Mouse (Mus musculus) forebrain, embryonic 13.5 days (tissue): ENCODE data around the gene Higd1a. TPM values are rescaled to one million over a fixed set of nuclear protein-coding genes. Genes with fewer than 3 reads are reported as not detected.

Experiments
- ATAC-seq: fragments of 200-750 bp; cut with Nextera tagmentation; 2 replicates; pipeline ENCODE4 v1.8.0; 2017
- H3K27ac ChIP-seq: fragments of 300-500 bp; sonication (generic); 2 replicates; pipeline ENCODE4 v1.5.1; 2015; ENCODE audit warnings: inconsistent platforms, mild to moderate bottlenecking, moderate library complexity
- H3K27me3 ChIP-seq: fragments of 300-500 bp; sonication (generic); 2 replicates; pipeline ENCODE4 v1.6.1; 2015; ENCODE audit warnings: mild to moderate bottlenecking, inconsistent platforms
- H3K36me3 ChIP-seq: fragments of 300-500 bp; sonication (generic); 2 replicates; pipeline ENCODE4 v1.6.1; 2015; ENCODE audit warnings: mild to moderate bottlenecking, inconsistent platforms; ENCODE audit not compliant: poor library complexity, severe bottlenecking
- H3K4me1 ChIP-seq: fragments of 300-500 bp; sonication (generic); 2 replicates; pipeline ENCODE4 v1.6.1; 2015; ENCODE audit warnings: inconsistent platforms
- H3K4me2 ChIP-seq: fragments of 300-500 bp; sonication (generic); 2 replicates; pipeline ENCODE4 v1.6.1; 2015; ENCODE audit warnings: inconsistent platforms, mild to moderate bottlenecking, moderate library complexity
- H3K4me3 ChIP-seq: fragments of 300-500 bp; sonication (generic); 2 replicates; pipeline ENCODE4 v1.5.1; 2015; ENCODE audit warnings: mild to moderate bottlenecking, inconsistent platforms
- H3K9ac ChIP-seq: fragments of 300-500 bp; sonication (generic); 2 replicates; pipeline ENCODE4 v1.6.1; 2015; ENCODE audit warnings: mild to moderate bottlenecking, inconsistent platforms
- H3K9me3 ChIP-seq: fragments of 300-500 bp; sonication (generic); replicated peaks from 2 replicates; pipeline ENCODE4 v1.6.1; 2016; ENCODE audit warnings: inconsistent platforms
- WGBS: fragments of 180-500 bp; shearing (Covaris S2); methylation state at CpG from one replicate; pipeline ENCODE4 v1.1.7; 2015; 5-methylcytosine and 5-hydroxymethylcytosine counted together
- polyA plus RNA-seq: library from polyadenylated mRNA; unstranded; fragments of >200 nt; fragmentation: Nextera tagmentation; extraction: Ambion mirVana; gene quantifications from 2 replicates; pipeline ENCODE4 v1.2.1, GENCODE M21; 2015

Gene Higd1a
- polyA plus RNA-seq, 1 experiment from 2014 or later, result 159 TPM

GRCm38 (mm10) chr9:121807546-121807945, 50.6 kb downstream of the Higd1a start:
- Histone ChIP-seq H3K27me3 (no peaks in the 10 kb centered on the region), H3K36me3 (no peaks in the 10 kb centered on the region), H3K4me1 (peaks cover 38% of the 10 kb centered on the region), H3K4me2 (no peak overlapping the region), H3K9ac (no peak overlapping the region), H3K9me3 (no peaks in the 10 kb centered on the region), H3K27ac (no peak overlapping the region), H3K4me3 (no peak overlapping the region)
- no peak for ATAC-seq
- 51% methylated on average over 1 of the region's 1 CpGs for WGBS

GRCm38 (mm10) chr9:121802747-121803146, 55.4 kb downstream of the Higd1a start:
- Histone ChIP-seq H3K27ac (no peak overlapping the region), H3K27me3 (no peaks in the 10 kb centered on the region), H3K36me3 (no peaks in the 10 kb centered on the region), H3K9ac (no peak overlapping the region), H3K4me1 (peaks cover 12% of the 10 kb centered on the region), H3K4me2 (no peak overlapping the region), H3K9me3 (no peaks in the 10 kb centered on the region), H3K4me3 (no peak overlapping the region)
- 87% methylated on average over 7 of the region's 7 CpGs for WGBS
- ATAC-seq, result no peak

GRCm38 (mm10) chr9:121798887-121799520, 59.2 kb downstream of the Higd1a start:
- 43% methylated on average over 5 of the region's 6 CpGs for WGBS
- Histone ChIP-seq H3K9me3 (no peaks in the 10 kb centered on the region), H3K27me3 (no peaks in the 10 kb centered on the region), H3K9ac (no peak overlapping the region), H3K4me1 (peaks cover 18% of the 10 kb centered on the region), H3K4me3 (no peak overlapping the region), H3K36me3 (no peaks in the 10 kb centered on the region), H3K27ac (no peak overlapping the region), H3K4me2 (no peak overlapping the region)
- no peak for ATAC-seq

Other genes starting within 250 kb of the Higd1a start
- not detected in 2 replicates for gene Lyzl4, start 216.3 kb downstream of the Higd1a start, polyA plus RNA-seq
- 0.37 and 0.59 TPM in 2 replicates for gene Vipr1, start 215.6 kb downstream of the Higd1a start, polyA plus RNA-seq
- gene Sec22c, start 152.9 kb downstream of the Higd1a start, polyA plus RNA-seq, result 29.9 and 35.1 TPM in 2 replicates
- gene Ss18l2, start 148.0 kb downstream of the Higd1a start, polyA plus RNA-seq, result 130 and 159 TPM in 2 replicates
- gene Nktr, start 139.2 kb downstream of the Higd1a start, polyA plus RNA-seq, result 69.5 and 70.9 TPM in 2 replicates
- gene Zfp651, start 99.0 kb downstream of the Higd1a start, polyA plus RNA-seq, result 8.1 and 8.4 TPM in 2 replicates
- gene Klhl40, start 80.8 kb downstream of the Higd1a start, polyA plus RNA-seq, result 0.13 and 0.49 TPM in 2 replicates
- 0.09 and 0.16 TPM in 2 replicates for gene Hhatl, start 65.9 kb downstream of the Higd1a start, polyA plus RNA-seq
- gene Ccdc13, start 18.9 kb downstream of the Higd1a start, polyA plus RNA-seq, result 2.9 TPM in 2 replicates
- 1.1 and 1.7 TPM in 2 replicates for gene Ackr2, start 40.0 kb upstream of the Higd1a start, polyA plus RNA-seq
- not detected in 2 replicates for gene Cyp8b1, start 57.9 kb upstream of the Higd1a start, polyA plus RNA-seq
- gene Fam198a, start 92.6 kb upstream of the Higd1a start, polyA plus RNA-seq, result 1.0 and 1.2 TPM in 2 replicates
- 16.7 and 17.3 TPM in 2 replicates for gene Pomgnt2, start 138.7 kb upstream of the Higd1a start, polyA plus RNA-seq